Mouse (Mus musculus) bone marrow, adult 2 months (tissue): ENCODE measurements around the gene Med15.

Source experiments
- CTCF ChIP-seq: fragments of 200-500 bp; IDR thresholded peaks from 2 replicates; pipeline ENCODE4 v1.5.1; 2011; ENCODE audit warnings: low read length, control low read depth; ENCODE audit not compliant: control insufficient read depth, insufficient read depth
- POLR2A ChIP-seq: fragments of 200-500 bp; IDR thresholded peaks from 2 replicates; pipeline ENCODE4 v1.6.1; 2011; ENCODE audit warnings: low read depth, mild to moderate bottlenecking, control low read depth, low read length, borderline replicate concordance; ENCODE audit not compliant: control insufficient read depth

DNA sequence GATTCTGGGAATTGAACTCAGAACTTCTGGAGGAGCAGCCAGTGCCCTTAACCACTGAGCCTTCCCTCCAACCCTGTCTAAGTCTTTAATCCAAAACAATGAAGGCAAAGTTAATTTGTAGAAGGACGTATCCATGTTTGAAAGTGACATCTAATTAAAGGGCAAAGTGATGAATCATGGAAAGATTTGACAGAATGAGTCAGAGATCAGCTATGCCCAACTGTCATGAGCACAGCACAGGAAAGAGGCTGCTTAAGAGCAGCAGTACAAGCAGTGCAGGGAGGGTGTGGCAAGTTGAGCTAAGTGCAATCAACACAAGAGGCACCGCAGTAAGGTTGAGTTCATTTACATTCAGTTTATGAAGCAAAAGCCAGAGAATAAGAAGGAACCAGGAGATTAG is 12.4 kb upstream of the Med15 start:
- no peak for TF ChIP-seq POLR2A
- TF ChIP-seq CTCF: no peak
